Mouse (Mus musculus) activated CD4-positive, CD25-positive, alpha-beta regulatory T cell, adult 4 months (primary cell): ENCODE data around the gene Mapk11. TPM values are rescaled to one million over a fixed set of nuclear protein-coding genes. Genes with fewer than 3 reads are reported as not detected.

Experiments used
- ATAC-seq: one replicate; pipeline ENCODE4 v1.8.0; 2017
- polyA plus RNA-seq, 2 experiments: library from polyadenylated mRNA; unstranded; fragments of 100-300 nt; shearing (Covaris generic); gene quantifications; one replicate each; pipeline ENCODE4 v1.2.1; 2017

The Mapk11 gene
- polyA plus RNA-seq, 2 experiments from 2014 or later = 21.2 to 22.5 TPM

DNA sequence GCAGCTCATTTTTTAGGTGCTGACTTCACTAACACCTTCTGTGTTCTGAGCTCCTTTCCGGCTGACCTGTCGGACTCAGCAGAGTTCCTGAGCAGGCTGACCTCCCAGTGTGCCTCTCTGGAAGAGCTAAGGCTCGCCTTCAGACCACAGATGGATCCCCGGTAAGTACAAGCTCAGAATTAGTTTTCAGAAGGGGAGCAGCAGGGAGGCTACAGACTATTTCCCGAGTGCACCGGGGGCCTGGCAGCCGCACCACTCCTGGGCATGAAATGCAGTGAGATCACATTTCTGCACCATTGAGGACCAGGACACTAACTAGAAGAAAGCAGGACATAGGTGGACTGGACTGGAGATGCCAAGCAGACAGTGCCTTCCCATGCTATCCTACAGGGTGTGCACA is 50.8 kb downstream of the Mapk11 start:
- no peak for ATAC-seq

DNA sequence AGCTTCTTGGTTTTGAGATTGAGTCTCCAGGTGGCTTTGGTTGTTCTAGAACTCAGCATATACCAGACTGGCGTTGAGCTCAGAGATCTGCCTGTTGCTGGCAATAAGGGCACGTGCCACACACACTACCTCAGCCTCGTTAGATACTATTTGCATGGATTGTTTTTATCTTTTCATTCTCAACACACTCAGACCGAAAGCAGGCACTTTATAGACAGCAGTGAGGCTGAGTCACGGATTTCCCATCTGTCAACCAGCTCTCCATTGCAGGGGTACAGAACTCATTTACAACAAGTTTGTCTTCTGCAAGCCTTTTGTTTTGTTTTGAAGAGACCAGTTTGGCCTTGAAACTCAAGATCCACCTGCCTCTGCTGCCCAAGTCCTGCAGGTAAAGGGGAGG is 52.0 kb downstream of the Mapk11 start:
- no peak for ATAC-seq

Other genes starting within 250 kb of the Mapk11 start
- gene Ttll8, start 195.2 kb downstream of the Mapk11 start, polyA plus RNA-seq = not detected
- gene Mlc1, start 170.6 kb downstream of the Mapk11 start, polyA plus RNA-seq = not detected
- not detected for gene Mov10l1, start 166.7 kb downstream of the Mapk11 start, polyA plus RNA-seq
- not detected for gene Panx2, start 89.9 kb downstream of the Mapk11 start, polyA plus RNA-seq
- gene Trabd, start 74.5 kb downstream of the Mapk11 start, polyA plus RNA-seq = 10 to 100 TPM; 29.5 to 33.9 TPM
- 1 to 10 TPM; 8.8 to 9.1 TPM for gene Selenoo, start 60.5 kb downstream of the Mapk11 start, polyA plus RNA-seq
- gene Tubgcp6, start 26.5 kb downstream of the Mapk11 start, polyA plus RNA-seq = 10 to 100 TPM; 12.6 to 13.2 TPM
- 10 to 100 TPM; 14.3 to 16.1 TPM for gene Hdac10, start 20.9 kb downstream of the Mapk11 start, polyA plus RNA-seq
- 1 to 10 TPM; 1.1 to 2.1 TPM for gene Mapk12, start 8.9 kb downstream of the Mapk11 start, polyA plus RNA-seq
- 1 to 10 TPM; 1.0 to 2.1 TPM for gene Plxnb2, start 31.2 kb upstream of the Mapk11 start, polyA plus RNA-seq
- 1 to 10 TPM; 7.7 to 8.4 TPM for gene Dennd6b, start 46.9 kb upstream of the Mapk11 start, polyA plus RNA-seq
- gene Ppp6r2, start 61.9 kb upstream of the Mapk11 start, polyA plus RNA-seq = 10 to 100 TPM; 20.8 to 25.1 TPM
- gene Sbf1, start 165.7 kb upstream of the Mapk11 start, polyA plus RNA-seq = 100 to 1,000 TPM in 1 of 2 experiments, 10 to 100 TPM in 1; 80.4 to 102 TPM
- gene Adm2, start 173.1 kb upstream of the Mapk11 start, polyA plus RNA-seq = not detected
- gene Miox, start 184.8 kb upstream of the Mapk11 start, polyA plus RNA-seq = not detected
- 10 to 100 TPM; 20.8 to 38.6 TPM for gene Lmf2, start 206.0 kb upstream of the Mapk11 start, polyA plus RNA-seq
- gene Ncaph2, start 206.1 kb upstream of the Mapk11 start, polyA plus RNA-seq = 100 to 1,000 TPM; 141 to 171 TPM
- 1 to 10 TPM; 2.1 to 4.9 TPM for gene Sco2, start 224.2 kb upstream of the Mapk11 start, polyA plus RNA-seq
- gene Tymp, start 227.4 kb upstream of the Mapk11 start, polyA plus RNA-seq = under 1 TPM; 0.61 to 0.74 TPM
- gene Odf3b, start 229.7 kb upstream of the Mapk11 start, polyA plus RNA-seq = 1 to 10 TPM; 1.2 to 1.9 TPM
- gene Klhdc7b, start 235.3 kb upstream of the Mapk11 start, polyA plus RNA-seq = under 1 TPM in 1 of 2 experiments, not detected in 1; 0.23 TPM